Mouse (Mus musculus) ES-E14 (cell line): Measurements from ENCODE around the gene Gm3285.

Experiments used
- CHD2 ChIP-seq: IDR thresholded peaks from 2 replicates; pipeline ENCODE4 v1.6.1; 2014; ENCODE audit warnings: mild to moderate bottlenecking, low read depth, low read length, inconsistent platforms
- HCFC1 ChIP-seq: IDR thresholded peaks from 2 replicates; pipeline ENCODE4 v1.6.1; 2012; ENCODE audit warnings: low read length, inconsistent platforms, borderline replicate concordance; ENCODE audit not compliant: insufficient read depth
- ZC3H11A ChIP-seq: IDR thresholded peaks from 2 replicates; pipeline ENCODE4 v1.6.1; 2012; ENCODE audit warnings: low read depth, mild to moderate bottlenecking, inconsistent platforms, low read length, borderline replicate concordance
- ZNF384 ChIP-seq: IDR thresholded peaks from 2 replicates; pipeline ENCODE4 v1.6.1; 2012; ENCODE audit warnings: low read depth, low read length, inconsistent platforms

GRCm38 (mm10) chr10:77864067-77864761 is 2.4 kb downstream of the Gm3285 start:
- no peak for TF ChIP-seq ZC3H11A
- no peak for TF ChIP-seq CHD2
- TF ChIP-seq ZNF384, result no peak
- TF ChIP-seq HCFC1, result no peak
